Mouse (Mus musculus) liver (tissue): ENCODE measurements around the gene Slc39a5.

Experiments used
- DNase-seq: peaks from one replicate; pipeline ENCODE4 v3.0.0-alpha.2; 2020; ENCODE audit warnings: mixed read lengths

Gene Slc39a5

GRCm38 (mm10) chr10:128401056-128401455, at the start of gene Slc39a5:
Slc39a5 (minus strand) TSS chr10:128401229.
- no peak for DNase-seq

DNA sequence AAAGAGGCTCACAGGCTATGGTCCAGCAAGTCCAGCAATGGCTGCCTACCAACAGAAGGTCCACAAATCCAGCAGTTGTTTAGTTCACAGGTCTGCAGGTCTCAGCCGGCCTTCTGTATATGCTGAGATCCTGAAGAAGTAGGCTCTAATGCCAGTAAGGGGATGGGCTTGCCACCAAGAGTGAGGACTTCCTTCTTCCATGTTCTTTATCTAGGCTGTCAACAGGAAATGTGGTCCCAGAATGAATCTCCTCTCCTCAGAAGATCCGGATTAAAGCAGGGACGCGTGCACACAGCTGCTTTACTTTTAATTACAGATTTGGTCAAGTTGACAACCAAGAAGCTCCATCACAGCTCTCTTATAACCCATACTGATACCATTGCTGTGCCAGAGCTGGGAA, 44.4 kb upstream of the Slc39a5 start:
- DNase-seq, result no peak

DNA sequence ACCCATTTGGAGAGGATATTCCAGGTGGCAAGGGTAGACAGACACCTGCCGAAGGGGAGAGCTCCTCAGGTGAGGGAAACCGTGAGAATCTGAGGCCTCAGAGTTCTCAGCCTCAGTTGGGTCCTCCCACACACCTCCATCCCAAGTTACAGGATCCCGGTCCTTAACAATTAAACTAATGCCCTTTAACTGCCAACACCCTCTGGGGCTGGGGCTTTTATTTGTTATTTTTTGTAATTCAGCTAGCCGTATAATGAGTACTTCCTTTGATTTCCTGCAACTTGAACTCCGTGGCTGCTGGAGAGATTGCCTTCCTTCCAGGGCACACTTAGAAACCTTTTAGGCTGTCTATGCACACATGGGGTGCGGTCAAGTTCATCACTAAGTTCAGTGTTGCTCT, 43.3 kb upstream of the Slc39a5 start:
- DNase-seq, result no peak

- no peak for DNase-seq
Measured at GRCm38 (mm10) chr10:128442718-128443117, 41.7 kb upstream of the Slc39a5 start.

- no peak for DNase-seq
Measured at GRCm38 (mm10) chr10:128441324-128442119, 40.5 kb upstream of the Slc39a5 start.

- no peak for DNase-seq
Measured at GRCm38 (mm10) chr10:128440407-128440806, 39.4 kb upstream of the Slc39a5 start.

DNA sequence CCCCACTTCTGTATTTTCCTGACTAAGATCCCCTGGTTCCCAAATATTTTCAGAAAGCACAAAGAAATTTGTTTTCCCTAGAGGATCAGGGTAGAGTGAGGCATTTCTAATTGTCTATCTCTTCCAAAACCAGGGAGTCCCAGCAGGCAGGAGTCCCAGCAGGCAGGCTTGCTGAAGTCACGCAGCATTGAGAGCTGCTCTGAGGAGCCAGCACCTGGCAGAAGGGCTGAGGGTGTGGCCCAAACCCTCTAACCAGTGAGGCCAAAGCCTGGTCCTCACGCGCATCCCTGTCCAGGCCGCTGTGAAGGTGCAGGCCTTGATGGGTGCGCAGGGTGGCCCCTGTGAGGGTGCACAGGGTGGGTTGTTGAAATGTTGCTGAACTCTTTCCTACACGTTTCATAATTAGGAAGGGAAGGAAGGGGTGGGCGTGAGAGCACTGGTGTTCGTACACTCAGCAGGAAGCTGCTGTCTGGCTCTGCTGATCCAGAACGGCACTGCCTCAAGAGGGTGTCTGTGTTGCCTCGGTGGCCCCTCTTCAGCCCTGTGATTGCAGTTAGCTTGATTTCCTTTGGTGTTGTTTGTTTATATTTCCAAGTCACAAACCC, 37.7 kb upstream of the Slc39a5 start:
- no peak for DNase-seq

DNA sequence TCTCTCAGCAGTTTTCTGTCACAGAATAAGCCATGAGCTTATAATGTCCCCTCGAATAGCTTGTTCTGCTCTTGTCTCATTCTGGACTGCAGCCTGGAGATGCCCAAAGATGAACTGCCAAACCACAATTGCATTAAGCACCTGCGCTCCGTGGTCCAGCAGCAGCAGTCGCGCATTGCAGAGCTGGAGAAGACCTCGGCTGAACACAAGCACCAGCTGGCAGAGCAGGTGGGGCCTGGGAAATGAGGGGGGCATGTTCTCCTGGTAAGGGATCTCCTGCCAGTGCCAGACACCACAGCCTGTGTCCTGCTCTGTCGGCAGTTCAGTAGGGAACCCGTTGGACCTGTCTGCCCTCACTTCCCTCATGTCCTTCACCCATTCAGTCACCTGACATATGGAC, 35.3 kb upstream of the Slc39a5 start:
- DNase-seq, result no peak

DNA sequence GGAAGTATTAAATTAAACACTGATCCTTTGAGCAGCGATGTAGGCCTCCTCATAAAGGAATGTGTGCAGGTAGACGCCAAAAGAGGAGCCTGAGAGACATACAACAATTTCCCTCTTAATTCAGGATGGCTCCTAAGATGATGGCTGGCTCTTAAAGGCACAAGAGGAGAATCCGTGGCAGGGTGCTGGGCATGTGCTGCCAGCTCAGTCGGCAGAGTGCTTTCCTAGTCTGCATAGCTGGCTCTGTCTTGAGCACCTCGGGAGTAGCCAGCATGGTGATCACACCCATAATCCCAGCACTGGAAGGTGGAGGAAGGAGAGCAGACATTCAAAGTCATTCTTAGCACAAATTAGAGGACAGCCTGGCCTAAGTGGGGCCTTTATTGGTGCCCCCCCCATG, 34.8 kb upstream of the Slc39a5 start:
- no peak for DNase-seq

GRCm38 (mm10) chr10:128435186-128435823, 34.3 kb upstream of the Slc39a5 start:
- DNase-seq, result no peak

- DNase-seq, result no peak
Measured at GRCm38 (mm10) chr10:128434681-128435080, 33.7 kb upstream of the Slc39a5 start.

DNA sequence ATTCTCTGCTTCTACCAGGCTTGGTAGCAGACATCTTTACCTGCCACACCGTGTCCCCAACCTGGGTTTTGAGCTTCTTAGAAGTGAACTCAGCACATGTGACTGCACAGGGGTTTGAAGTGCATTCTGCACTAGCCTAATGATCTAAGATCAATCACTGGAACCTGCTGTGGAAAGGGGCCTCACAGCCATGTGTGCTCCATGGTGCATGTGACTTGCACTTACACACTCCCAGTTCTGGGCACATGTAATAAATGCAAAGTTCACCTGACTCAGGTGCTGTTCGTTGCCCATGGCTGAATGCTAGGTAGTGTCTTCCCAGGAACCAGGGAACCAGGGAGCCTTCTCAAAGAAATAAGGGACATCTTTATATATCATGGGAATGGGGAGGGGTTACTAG, 32.4 kb upstream of the Slc39a5 start:
- DNase-seq, result no peak

DNA sequence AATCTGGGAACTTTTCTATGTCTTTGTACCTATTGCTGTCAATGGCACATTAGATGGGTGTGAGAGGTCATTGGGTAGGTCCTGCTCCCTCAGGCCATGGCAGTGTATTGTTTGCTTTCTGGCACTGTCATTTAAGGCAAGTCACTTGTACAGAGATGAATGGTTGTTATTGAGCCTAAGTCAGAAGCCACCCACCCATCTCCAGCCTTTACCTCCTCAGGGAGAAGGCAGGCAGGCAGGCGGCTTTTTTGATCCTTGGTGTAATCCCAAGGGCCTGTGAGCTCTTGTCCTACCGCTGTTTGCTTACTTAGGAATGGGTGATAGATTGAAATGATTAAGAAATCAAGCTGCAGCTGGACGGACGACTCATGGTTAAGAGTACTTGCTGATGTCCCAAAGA, 28.4 kb upstream of the Slc39a5 start:
- DNase-seq, result no peak

- no peak for DNase-seq
Measured at GRCm38 (mm10) chr10:128429052-128429451, 28.0 kb upstream of the Slc39a5 start.

DNA sequence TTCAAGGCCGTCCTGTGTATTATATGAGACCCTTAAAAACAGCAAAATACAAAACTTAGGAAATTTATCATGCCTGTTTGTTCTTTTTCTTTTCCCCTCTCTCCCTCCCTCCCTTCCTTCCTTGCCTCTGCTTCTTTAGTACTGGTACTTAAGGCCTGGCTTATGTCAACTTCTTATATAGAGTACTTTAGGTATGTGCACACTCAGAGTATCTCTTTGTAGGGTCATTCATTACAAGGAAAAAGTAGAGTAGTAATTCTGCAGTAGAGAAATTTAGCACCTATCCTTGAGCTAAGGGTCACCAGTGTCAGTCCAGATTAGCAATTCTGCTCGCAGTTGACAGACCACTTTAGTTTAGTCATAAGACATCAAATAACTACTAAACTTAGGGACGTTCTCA, 24.2 kb upstream of the Slc39a5 start:
- no peak for DNase-seq

GRCm38 (mm10) chr10:128424604-128425003, 23.6 kb upstream of the Slc39a5 start:
- DNase-seq, result peak; percentile 29

GRCm38 (mm10) chr10:128422426-128422825, 21.4 kb upstream of the Slc39a5 start:
- no peak for DNase-seq

DNA sequence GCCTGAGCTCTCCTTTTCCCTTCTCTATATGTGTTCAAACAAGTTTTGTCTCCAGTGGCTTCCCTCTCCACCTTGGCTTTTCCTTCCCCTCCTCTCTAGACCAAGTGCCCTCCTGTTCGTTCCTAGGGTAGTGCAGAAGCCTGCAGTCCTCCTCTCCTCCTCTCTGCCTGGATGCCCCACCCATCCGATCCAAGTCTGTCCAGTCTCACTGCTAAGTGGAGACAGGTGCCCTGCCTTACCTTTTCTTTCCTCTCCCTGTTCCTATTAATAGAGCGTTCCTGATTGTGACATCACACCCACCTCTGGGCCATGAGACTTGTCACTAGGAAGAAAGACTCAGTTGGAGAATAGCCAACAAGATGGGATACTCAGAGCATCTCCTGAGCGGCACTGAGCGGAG, 13.8 kb upstream of the Slc39a5 start:
- no peak for DNase-seq

DNA sequence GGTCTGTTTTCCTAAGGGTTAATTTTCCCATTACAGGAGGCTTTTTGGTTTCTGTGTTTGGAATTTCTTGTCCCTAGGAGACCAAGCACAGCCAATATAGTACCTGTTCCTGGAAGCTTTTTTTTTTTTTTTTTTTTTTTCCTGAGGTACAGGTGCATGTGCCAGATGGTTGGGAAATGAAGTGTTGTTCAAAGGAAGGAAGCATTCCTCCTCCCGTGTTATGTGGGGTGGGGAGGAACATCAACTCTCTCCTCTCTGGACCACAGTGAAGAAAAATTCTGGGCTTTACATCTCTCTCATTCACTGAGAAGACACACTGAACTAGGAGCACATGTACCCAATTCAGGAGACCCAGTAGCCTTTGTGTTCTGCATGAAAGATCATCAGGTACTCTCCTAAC, 12.0 kb upstream of the Slc39a5 start:
- DNase-seq, result no peak

- no peak for DNase-seq
Measured at GRCm38 (mm10) chr10:128412558-128412957, 11.5 kb upstream of the Slc39a5 start.

- no peak for DNase-seq
Measured at GRCm38 (mm10) chr10:128412055-128412381, 11.0 kb upstream of the Slc39a5 start.

GRCm38 (mm10) chr10:128411211-128412054, 10.4 kb upstream of the Slc39a5 start, which contains the start of the genes Nabp2 and Rnf41:
Nabp2 (minus strand) TSS chr10:128411492.
Rnf41 (plus strand) TSS chr10:128411657.
- peak; percentile 97 for DNase-seq

GRCm38 (mm10) chr10:128410560-128410845, 9.5 kb upstream of the Slc39a5 start:
- DNase-seq, result no peak
